Mouse (Mus musculus): ENCODE data around the gene Il4ra. TPM values are rescaled to one million over a fixed set of nuclear protein-coding genes. Genes with fewer than 3 reads are reported as not detected.

The Il4ra gene
- polyA plus RNA-seq, 2 experiments: 2.4 to 2.8 TPM

DNA sequence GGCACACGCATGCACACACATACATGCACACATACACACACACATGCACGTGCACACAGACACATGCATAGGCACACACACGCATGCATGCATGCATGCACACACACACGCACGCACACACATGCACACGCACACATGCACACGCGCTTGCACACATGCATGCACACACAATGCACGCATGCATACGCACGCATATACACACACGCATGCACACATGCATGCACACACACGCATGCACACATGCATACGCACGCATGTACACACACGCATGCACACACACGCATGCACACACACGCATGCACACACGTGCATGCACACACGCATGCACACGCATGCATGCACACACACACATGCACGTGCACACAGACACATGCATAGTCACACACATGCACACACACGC is 34.4 kb downstream of the Il4ra start:
- DNase-seq (ENCODE audit: low read depth in 3 of 3, low spot score in 3 of 3) (no peak), ATAC-seq (ENCODE audit: insufficient read depth) (no peak)
- H3K36me3 ChIP-seq (replicated peaks; ENCODE audit: control insufficient read depth, insufficient read depth, low read depth): no peaks in the 10 kb centered on the region
- H3K4me3 ChIP-seq (ENCODE audit: insufficient read depth in 1 of 2, low read depth in 2 of 2, low read length in 2 of 2): no peak overlapping the region
- H3K27ac ChIP-seq: no peak overlapping the region
- no peaks in the 10 kb centered on the region; the same call in 1 of the 2 replicates for H3K27me3 ChIP-seq (ENCODE audit: control insufficient read depth, insufficient read depth, low read length)
- no peak overlapping the region for H3K9ac ChIP-seq (replicated peaks)
- 86% methylated on average over 23 of the region's 23 CpGs for WGBS (ENCODE audit: insufficient replicate concordance)
- TF ChIP-seq CTCF (IDR thresholded peaks at IDR 0.05; ENCODE audit: low read depth) (no peak), EP300 (IDR thresholded peaks at IDR 0.05; ENCODE audit: low read depth) (no peak)
- no peak overlapping the region for H3K4me2 ChIP-seq (ENCODE audit: low read depth)
- no peaks in the 10 kb centered on the region for H3K4me1 ChIP-seq (replicated peaks; ENCODE audit: control insufficient read depth in 2 of 2, insufficient read depth in 2 of 2, low read length in 1 of 2)
- no peaks in the 10 kb centered on the region for H3K9me3 ChIP-seq (ENCODE audit: control insufficient read depth, low read length)

GRCm38 (mm10) chr7:125588721-125589120 is 36.8 kb downstream of the Il4ra start:
- H3K9me3 ChIP-seq (ENCODE audit: control insufficient read depth, low read length): no peaks in the 10 kb centered on the region
- H3K27me3 ChIP-seq (ENCODE audit: control insufficient read depth, insufficient read depth, low read length): no peaks in the 10 kb centered on the region
- TF ChIP-seq CTCF (IDR thresholded peaks at IDR 0.05; ENCODE audit: low read depth): no peak
- TF ChIP-seq EP300 (IDR thresholded peaks at IDR 0.05; ENCODE audit: low read depth): no peak
- H3K9ac ChIP-seq (replicated peaks): no peak overlapping the region
- 51% methylated on average over 4 of the region's 4 CpGs for WGBS (ENCODE audit: insufficient replicate concordance)
- DNase-seq (ENCODE audit: low read depth in 3 of 3, low spot score in 3 of 3) (no peak), ATAC-seq (ENCODE audit: insufficient read depth) (no peak)
- H3K4me3 ChIP-seq (ENCODE audit: insufficient read depth in 1 of 2, low read depth in 2 of 2, low read length in 2 of 2): no peak overlapping the region
- no peaks in the 10 kb centered on the region for H3K36me3 ChIP-seq (replicated peaks; ENCODE audit: control insufficient read depth, insufficient read depth, low read depth)
- H3K27ac ChIP-seq: no peak overlapping the region
- H3K4me2 ChIP-seq (ENCODE audit: low read depth): no peak overlapping the region
- H3K4me1 ChIP-seq (replicated peaks; ENCODE audit: control insufficient read depth in 2 of 2, insufficient read depth in 2 of 2, low read length in 1 of 2): 0 out of 4 replicates have a peak, but pooled peaks cover 0 to 3% of the 10 kb centered on the region in 2 experiments

DNA sequence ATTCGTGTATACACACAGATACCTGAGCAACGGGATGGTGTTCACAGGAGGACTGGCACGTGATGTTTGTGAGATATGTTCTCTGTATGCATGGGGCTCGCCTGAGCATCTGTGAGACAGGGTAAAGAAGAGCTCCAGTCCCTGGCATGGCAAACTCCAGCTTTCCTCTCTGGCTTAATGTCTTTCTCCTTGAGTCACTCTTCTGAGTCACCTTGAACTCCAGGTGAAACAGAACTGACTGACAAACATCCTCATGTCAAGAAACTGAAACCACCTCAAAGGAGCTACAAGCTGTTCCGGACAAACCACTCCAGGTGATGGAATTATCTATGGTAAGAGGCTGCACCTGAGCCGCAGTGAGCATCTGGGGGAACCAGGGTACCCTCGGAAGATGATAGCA is 38.0 kb downstream of the Il4ra start:
- WGBS (ENCODE audit: insufficient replicate concordance): 69% methylated on average over 7 of the region's 7 CpGs
- Histone ChIP-seq H3K9me3 (ENCODE audit: control insufficient read depth, low read length) (no peaks in the 10 kb centered on the region), H3K36me3 (replicated peaks; ENCODE audit: control insufficient read depth, insufficient read depth, low read depth) (no peaks in the 10 kb centered on the region), H3K27me3 (ENCODE audit: control insufficient read depth, insufficient read depth, low read length) (no peaks in the 10 kb centered on the region), H3K27ac (no peak overlapping the region), H3K4me1 (replicated peaks; ENCODE audit: control insufficient read depth in 2 of 2, insufficient read depth in 2 of 2, low read length in 1 of 2) (0 out of 4 replicates have a peak, but pooled peaks cover 0 to 3% of the 10 kb centered on the region in 2 experiments), H3K4me3 (ENCODE audit: insufficient read depth in 1 of 2, low read depth in 2 of 2, low read length in 2 of 2) (no peak overlapping the region), H3K9ac (replicated peaks) (no peak overlapping the region), H3K4me2 (ENCODE audit: low read depth) (no peak overlapping the region)
- no peak for ATAC-seq (ENCODE audit: insufficient read depth)
- no peak for TF ChIP-seq EP300 (IDR thresholded peaks at IDR 0.05; ENCODE audit: low read depth)
- no peak for TF ChIP-seq CTCF (IDR thresholded peaks at IDR 0.05; ENCODE audit: low read depth)
- no peak for DNase-seq (ENCODE audit: low read depth in 3 of 3, low spot score in 3 of 3)

DNA sequence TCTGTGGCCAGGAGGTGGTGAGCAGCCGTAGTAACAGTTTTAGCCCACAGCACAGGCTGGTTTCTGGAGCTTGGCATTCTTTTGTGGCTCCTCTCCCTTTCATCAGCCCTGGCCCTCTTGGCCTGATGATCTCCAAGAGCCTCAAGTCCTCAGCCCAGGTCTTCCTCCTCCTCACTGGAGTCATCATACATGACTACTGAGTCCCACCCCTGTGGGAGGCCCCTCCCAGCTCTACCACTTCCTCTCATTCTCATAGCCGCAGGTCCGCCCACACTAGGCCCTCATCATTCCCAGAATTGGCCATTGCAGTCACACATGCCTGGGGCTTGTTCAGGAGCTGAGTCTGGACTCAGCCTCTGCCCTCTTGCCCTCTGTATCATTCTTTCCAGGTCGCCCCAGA is 41.9 kb downstream of the Il4ra start:
- H3K27me3 ChIP-seq (ENCODE audit: control insufficient read depth, insufficient read depth, low read length): no peaks in the 10 kb centered on the region
- H3K4me3 ChIP-seq (ENCODE audit: insufficient read depth in 1 of 2, low read depth in 2 of 2, low read length in 2 of 2): no peak overlapping the region
- no peaks in the 10 kb centered on the region for H3K36me3 ChIP-seq (replicated peaks; ENCODE audit: control insufficient read depth, insufficient read depth, low read depth)
- TF ChIP-seq CTCF (IDR thresholded peaks at IDR 0.05; ENCODE audit: low read depth) (no peak), EP300 (IDR thresholded peaks at IDR 0.05; ENCODE audit: low read depth) (no peak)
- no peak overlapping the region for H3K9ac ChIP-seq (replicated peaks)
- no peaks in the 10 kb centered on the region for H3K9me3 ChIP-seq (ENCODE audit: control insufficient read depth, low read length)
- DNase-seq (ENCODE audit: low read depth in 3 of 3, low spot score in 3 of 3) (no peak), ATAC-seq (ENCODE audit: insufficient read depth) (no peak)
- H3K27ac ChIP-seq: no peak overlapping the region
- no peak overlapping the region for H3K4me2 ChIP-seq (ENCODE audit: low read depth)
- 0 out of 4 replicates have a peak, but pooled peaks cover 0 to 4% of the 10 kb centered on the region in 2 experiments for H3K4me1 ChIP-seq (replicated peaks; ENCODE audit: control insufficient read depth in 2 of 2, insufficient read depth in 2 of 2, low read length in 1 of 2)
- WGBS (ENCODE audit: insufficient replicate concordance): 35% methylated on average over 4 of the region's 4 CpGs

DNA sequence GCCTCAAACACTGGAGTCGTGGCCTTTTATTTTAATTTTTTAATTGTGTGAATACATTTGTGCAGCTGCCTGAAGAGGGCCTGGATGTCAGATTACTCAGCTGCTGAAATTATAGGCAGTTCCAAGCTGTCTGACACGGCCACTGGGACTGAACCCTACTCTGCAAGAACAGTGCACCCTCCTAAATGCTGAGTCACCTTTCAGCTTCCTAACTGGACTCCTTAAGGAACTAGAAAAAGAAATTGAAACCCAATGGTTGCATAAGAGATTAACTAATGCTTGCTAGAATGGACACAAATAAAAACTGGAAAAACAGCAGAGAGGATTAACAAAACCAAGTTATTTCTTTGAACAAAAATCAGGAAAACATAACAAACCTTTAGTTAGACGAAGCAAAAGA is 44.5 kb downstream of the Il4ra start:
- DNase-seq (ENCODE audit: low read depth in 3 of 3, low spot score in 3 of 3) (no peak), ATAC-seq (ENCODE audit: insufficient read depth) (no peak)
- Histone ChIP-seq H3K27ac (no peak overlapping the region), H3K9me3 (ENCODE audit: control insufficient read depth, low read length) (no peaks in the 10 kb centered on the region), H3K4me3 (ENCODE audit: insufficient read depth in 1 of 2, low read depth in 2 of 2, low read length in 2 of 2) (no peak overlapping the region), H3K4me1 (replicated peaks; ENCODE audit: control insufficient read depth in 2 of 2, insufficient read depth in 2 of 2, low read length in 1 of 2) (peaks cover 0 to 7% of the 10 kb centered on the region in 2 experiments; a peak in 1 of 4 replicates), H3K4me2 (ENCODE audit: low read depth) (no peak overlapping the region), H3K9ac (replicated peaks) (no peak overlapping the region), H3K27me3 (ENCODE audit: control insufficient read depth, insufficient read depth, low read length) (no peaks in the 10 kb centered on the region), H3K36me3 (replicated peaks; ENCODE audit: control insufficient read depth, insufficient read depth, low read depth) (no peaks in the 10 kb centered on the region)
- TF ChIP-seq CTCF (IDR thresholded peaks at IDR 0.05; ENCODE audit: low read depth) (no peak), EP300 (IDR thresholded peaks at IDR 0.05; ENCODE audit: low read depth) (no peak)
- 31% methylated on average over 3 of the region's 3 CpGs for WGBS (ENCODE audit: insufficient replicate concordance)

Data from liver, embryonic 14.5 days (tissue).